Mouse (Mus musculus): ENCODE measurements at regions not wholly inside any gene's neighbourhood (a gene's known extent, or its start where the extent isn't known, plus 50 kb on each side); places are given as distances from the start of the nearest gene placed in this dataset.

DNA sequence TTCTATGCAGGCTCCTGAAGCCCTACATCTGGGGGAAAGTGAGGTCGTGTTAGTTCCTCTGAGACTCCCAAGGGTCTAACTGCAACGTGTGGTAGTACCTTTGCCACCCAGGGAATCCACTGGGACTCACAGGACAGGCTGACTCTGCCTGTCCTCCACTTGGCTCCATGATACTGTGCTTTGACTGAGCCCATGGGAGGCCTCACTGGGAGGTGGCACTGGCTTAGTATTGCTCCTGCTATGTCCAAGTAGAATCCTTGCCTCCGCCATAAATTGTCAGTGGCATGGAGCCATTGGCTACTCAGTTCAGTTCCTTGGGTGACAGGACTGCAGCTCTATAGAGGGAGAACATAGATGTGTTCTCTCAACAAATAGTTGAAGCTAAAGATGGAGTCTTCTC lies 81.1 kb downstream of the Irs2 start:
- TF ChIP-seq POLR2A (IDR thresholded peaks at IDR 0.05; ENCODE audit: borderline replicate concordance, low read depth, low read length) (no peak), CTCF (IDR thresholded peaks at IDR 0.05; ENCODE audit: low read depth, low read length) (no peak)

Measured in bone marrow macrophage, adult 2 months (primary cell).